In the genomic region with DNA sequence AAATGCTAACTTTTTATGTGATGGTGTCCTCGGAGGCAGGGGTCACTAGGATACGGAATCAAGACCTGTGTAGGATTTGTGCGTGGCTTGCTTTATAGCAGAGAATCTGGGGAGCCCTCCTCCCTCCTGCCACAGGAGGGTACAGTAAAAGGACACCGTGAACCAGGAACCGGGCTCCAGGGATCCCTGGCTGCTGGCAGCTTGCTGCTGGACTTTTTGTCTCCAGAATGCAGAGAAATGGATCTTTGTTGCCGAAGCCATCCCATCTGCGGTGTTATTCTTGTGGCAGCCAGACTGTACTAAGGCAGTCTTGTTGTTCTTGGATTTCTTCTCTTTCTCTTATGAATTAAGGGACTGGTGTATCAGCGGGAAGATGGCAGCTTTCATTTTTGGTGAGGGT, we compare ENCODE assay signal across 14 mouse cellular contexts.
"Had no signal": no experiment of that assay in that cellular context is flagged by ENCODE, and none has a peak within 500 bp of the region (broad histone marks: within the 10 kb centered on the region; RNA-seq: fewer than 3 reads in every experiment).

No protein-coding gene starts in this region.

- H3K27ac ChIP-seq: limb, embryonic 12.5 days; limb, embryonic 15.5 days; liver, embryonic 14.5 days; macrophage; midbrain, embryonic 13.5 days had no signal

- DNase-seq: kidney, postnatal 14 days; kidney, postnatal 4 days; left cerebral cortex, postnatal 4 days; liver, postnatal 0 days; lung, embryonic 14.5 days; right cerebral cortex, postnatal 14 days; spleen, adult 18-20 months; thymus, adult 18-20 months; thymus, postnatal 36 days had no signal

- H3K36me3 ChIP-seq: limb, embryonic 12.5 days; limb, embryonic 15.5 days had no signal

- H3K9me3 ChIP-seq: limb, embryonic 12.5 days; limb, embryonic 15.5 days; midbrain, embryonic 13.5 days had no signal

- H3K4me1 ChIP-seq: midbrain, embryonic 13.5 days had no signal

- H3K4me3 ChIP-seq: limb, embryonic 12.5 days; limb, embryonic 15.5 days; midbrain, embryonic 13.5 days had no signal
